Mouse (Mus musculus) central nervous system, embryonic 11.5 days (tissue): ENCODE data around the gene Gm20773. TPM values are rescaled to one million over a fixed set of nuclear protein-coding genes. Genes with fewer than 3 reads are reported as not detected.

Experiments used
- polyA plus RNA-seq: library from polyadenylated mRNA; depleted of rRNA; stranded (reverse); fragments of >200 nt; gene quantifications from 2 replicates; pipeline ENCODE4 v1.2.3, GENCODE M21; 2012; rRNA removed

Gene Gm20773
- not detected in 2 replicates for polyA plus RNA-seq

DNA sequence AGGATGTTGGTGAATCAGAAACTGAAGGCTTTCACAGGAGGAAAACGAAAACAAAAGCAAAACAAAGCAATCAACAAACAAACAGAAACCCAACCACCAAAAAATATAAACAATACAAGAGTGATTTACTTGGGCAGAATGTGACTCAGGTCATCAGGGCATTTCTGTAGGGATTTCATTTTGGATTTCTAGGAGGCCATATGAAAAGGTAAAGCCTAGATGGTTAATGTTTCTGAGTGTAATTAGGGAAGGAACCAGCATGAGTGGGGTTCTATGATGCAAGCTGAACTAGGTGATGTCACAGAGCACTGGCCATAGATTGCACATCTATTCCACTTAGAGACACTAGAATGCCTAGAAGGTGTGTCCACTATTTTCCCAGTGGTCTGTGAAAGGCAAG lies at the start of gene Gm20773:
TSS of gene Gm20773 (plus strand) at position 301 of the 400 bp plus-strand sequence.

DNA sequence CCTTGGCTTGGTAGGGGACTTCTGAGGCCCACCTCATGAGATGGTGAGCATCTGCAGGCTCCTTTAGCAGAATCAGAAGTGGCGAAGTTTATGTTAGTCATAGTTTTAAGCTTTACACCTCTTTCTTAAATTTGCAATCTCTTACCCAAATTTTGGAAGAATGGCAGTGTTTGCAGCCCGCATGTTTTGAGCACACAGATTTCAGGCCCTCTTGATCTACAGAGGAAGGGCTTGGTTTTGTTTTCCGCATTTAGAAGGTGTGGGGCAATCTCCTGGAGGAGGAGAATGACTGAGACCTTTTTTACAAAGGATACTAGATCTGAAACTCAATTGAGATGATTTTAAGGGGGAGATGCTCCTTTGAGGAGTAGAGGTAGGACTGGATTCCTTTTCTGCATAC lies 28.3 kb upstream of the Gm20773 start, which contains the start of gene Gm21866:
TSS of gene Gm21866 (minus strand) at position 101 of the 400 bp plus-strand sequence.

Other genes starting within 250 kb of the Gm20773 start
- gene Gm21440, start 241.6 kb upstream of the Gm20773 start, polyA plus RNA-seq, result not detected in 2 replicates
- gene Gm21454, start 241.6 kb upstream of the Gm20773 start, polyA plus RNA-seq, result not detected in 2 replicates
- gene Gm21725, start 145.0 kb upstream of the Gm20773 start, polyA plus RNA-seq, result not detected in 2 replicates
- gene Gm21866, start 28.4 kb upstream of the Gm20773 start, polyA plus RNA-seq, result not detected in 2 replicates